ENCODE assay signal across 8 mouse cellular contexts in genomic region chr17:47887381-47888154, GRCm38 (mm10). TPM values are rescaled to one million over a fixed set of nuclear protein-coding genes. Genes with fewer than 3 reads are reported as not detected.
DNase-seq lines count a peak whose midpoint lies in the region; ATAC-seq and TF ChIP-seq lines count a peak whose summit lies in the region.

No protein-coding gene starts in this region.

- H3K27me3 ChIP-seq in ES-Bruce4 (ENCODE audit: control insufficient read depth, insufficient read depth, low read length, poor library complexity, severe bottlenecking): no peaks in the 10 kb centered on the region
- no peaks in the 10 kb centered on the region for H3K27me3 ChIP-seq in hindbrain, embryonic 11.5 days (ENCODE audit: control insufficient read depth, insufficient read depth, low read length)
- H3K27me3 ChIP-seq in midbrain, embryonic 10.5 days (ENCODE audit: low read depth, poor library complexity, severe bottlenecking): no peaks in the 10 kb centered on the region

- peak; percentile 91 for TF ChIP-seq EP300 in ES-Bruce4 (IDR thresholded peaks at IDR 0.05; ENCODE audit: insufficient read depth, low read depth, low read length)

- TF ChIP-seq POLR2A in ES-Bruce4 (IDR thresholded peaks at IDR 0.05; ENCODE audit: insufficient read depth, low read length): no peak

- peaks cover 7% of the 10 kb centered on the region; the same call in 1 of the 2 replicates for H3K36me3 ChIP-seq in ES-Bruce4 (ENCODE audit: control insufficient read depth, insufficient read depth, low read length, poor library complexity, severe bottlenecking)
- no peaks in the 10 kb centered on the region; the same call in 1 of the 2 replicates for H3K36me3 ChIP-seq in hindbrain, embryonic 11.5 days (ENCODE audit: control insufficient read depth, insufficient read depth, low read length)
- H3K36me3 ChIP-seq in midbrain, embryonic 10.5 days: peaks cover 73% of the 10 kb centered on the region

- TF ChIP-seq CTCF in ES-Bruce4 (IDR thresholded peaks at IDR 0.05; ENCODE audit: low read depth, low read length): no peak

- peaks cover 23% of the 10 kb centered on the region for H3K4me1 ChIP-seq in ES-Bruce4 (ENCODE audit: control insufficient read depth, insufficient read depth, low read length)
- H3K4me1 ChIP-seq in hindbrain, embryonic 11.5 days (replicated peaks; ENCODE audit: control insufficient read depth, insufficient read depth, low read length): peaks cover 15% of the 10 kb centered on the region
- H3K4me1 ChIP-seq in midbrain, embryonic 10.5 days: peaks cover 92% of the 10 kb centered on the region

- 0 out of 2 replicates have a peak overlapping the region, but pooled peaks have one; percentile 2 for H3K4me2 ChIP-seq in hindbrain, embryonic 11.5 days (replicated peaks; ENCODE audit: low read depth, low read length)

- H3K27ac ChIP-seq in ES-Bruce4 (ENCODE audit: insufficient read depth, low read length): peak overlapping the region; percentile 71
- peak overlapping the region; percentile 76 for H3K27ac ChIP-seq in hindbrain, embryonic 11.5 days (ENCODE audit: low read depth, low read length)
- peak overlapping the region; percentile 89 for H3K27ac ChIP-seq in midbrain, embryonic 10.5 days (replicated peaks)

- 0 out of 2 replicates have a peak overlapping the region, but pooled peaks have one; percentile 17 for H3K9ac ChIP-seq in ES-Bruce4 (ENCODE audit: low read depth, poor library complexity, severe bottlenecking)
- H3K9ac ChIP-seq in hindbrain, embryonic 11.5 days (ENCODE audit: low read depth, low read length): no peak overlapping the region; the same call in 1 of the 2 replicates

- peak; percentile 47 for DNase-seq in A20 (ENCODE audit: low read depth, low spot score)
- DNase-seq in hindbrain, embryonic 11.5 days (ENCODE audit: low spot score): peak; percentile 76
- DNase-seq in midbrain, embryonic 10.5 days (ENCODE audit: low spot score): peak; percentile 80
- DNase-seq in left cerebral cortex, adult 11 months (ENCODE audit: low spot score): no peak
- DNase-seq in right cerebral cortex, postnatal 25 days: no peak

- H3K4me3 ChIP-seq in ES-Bruce4 (ENCODE audit: low read depth, low read length): peak overlapping the region; percentile 4; the same call in 1 of the 2 replicates
- no peak overlapping the region for H3K4me3 ChIP-seq in hindbrain, embryonic 11.5 days (ENCODE audit: low read depth, low read length)
- H3K4me3 ChIP-seq in midbrain, embryonic 10.5 days: peak overlapping the region; percentile 34

- 9% methylated on average over 13 of the region's 13 CpGs for WGBS in hindbrain, embryonic 11.5 days
- 17% methylated on average over 13 of the region's 13 CpGs for WGBS in midbrain, embryonic 10.5 days

- peak; percentile 82 for ATAC-seq in hindbrain, embryonic 11.5 days (ENCODE audit: low FRiP score)
- ATAC-seq in monocyte, adult 5-6 weeks (replicated peaks; ENCODE audit: insufficient number of reproducible peaks, low FRiP score, low TSS enrichment, poor library complexity, severe bottlenecking): no peak
- ATAC-seq in activated CD4-positive, CD25-positive, alpha-beta regulatory T cell, adult 4 months: no peak

- no peaks in the 10 kb centered on the region for H3K9me3 ChIP-seq in ES-Bruce4 (replicated peaks; ENCODE audit: control insufficient read depth, insufficient read depth, low read length, poor library complexity, severe bottlenecking)
- no peaks in the 10 kb centered on the region for H3K9me3 ChIP-seq in hindbrain, embryonic 11.5 days (ENCODE audit: control insufficient read depth, low read length)
- no peaks in the 10 kb centered on the region for H3K9me3 ChIP-seq in midbrain, embryonic 10.5 days (replicated peaks)

RNA-seq across cellular contexts. Expression of gene Foxp4, which starts 36.9 kb away (rescaled TPM):
- polyA plus RNA-seq in ES-Bruce4 (2011; ENCODE audit: insufficient read depth, insufficient read length, low read depth, missing spikeins): 44.2 and 52.3 TPM in 2 replicates
- 23.9 and 28.4 TPM in 2 replicates for polyA plus RNA-seq in hindbrain, embryonic 11.5 days (2014; fragmentation: Nextera tagmentation; extraction: Ambion mirVana)
- 21.8 and 25.5 TPM in 2 replicates for polyA plus RNA-seq in midbrain, embryonic 10.5 days (2016; fragmentation: Nextera tagmentation; extraction: Ambion mirVana)
- total RNA-seq in monocyte, adult 5-6 weeks (2017): 3.1 to 10.1 TPM (median 9.1 TPM) in 3 replicates
- 1 to 10 TPM; 3.8 to 4.6 TPM for polyA plus RNA-seq in activated CD4-positive, CD25-positive, alpha-beta regulatory T cell, adult 4 months (2017; shearing (Covaris generic))

RNA-seq across cellular contexts. Expression of gene Mdfi, which starts 53.1 kb away (rescaled TPM):
- polyA plus RNA-seq in ES-Bruce4 (2011; ENCODE audit: insufficient read depth, insufficient read length, low read depth, missing spikeins): 22.3 and 27.9 TPM in 2 replicates
- 39.0 and 40.5 TPM in 2 replicates for polyA plus RNA-seq in hindbrain, embryonic 11.5 days (2014; fragmentation: Nextera tagmentation; extraction: Ambion mirVana)
- 10.6 and 12.9 TPM in 2 replicates for polyA plus RNA-seq in midbrain, embryonic 10.5 days (2016; fragmentation: Nextera tagmentation; extraction: Ambion mirVana)
- not detected in 3 replicates for total RNA-seq in monocyte, adult 5-6 weeks (2017)
- not detected for polyA plus RNA-seq in activated CD4-positive, CD25-positive, alpha-beta regulatory T cell, adult 4 months (2017; shearing (Covaris generic))

Comparison
In these comparisons a context has a peak if more than half of its experiments do, and no peak if none do; other contexts are left out.
1. DNase-seq: peak in A20 (single experiment), hindbrain, embryonic 11.5 days (single experiment) and midbrain, embryonic 10.5 days (single experiment); none in left cerebral cortex, adult 11 months (single experiment) and right cerebral cortex, postnatal 25 days (single experiment).
2. RNA of gene Mdfi, which starts 53.1 kb away (polyA plus RNA-seq): 39.0 to 40.5 TPM in hindbrain, embryonic 11.5 days, 22.3 to 27.9 TPM in ES-Bruce4 and 10.6 to 12.9 TPM in midbrain, embryonic 10.5 days; not detected in activated CD4-positive, CD25-positive, alpha-beta regulatory T cell, adult 4 months; every median in the first group is over 10 times any median in the second.
3. Peak in every context shown above with its lines, with median percentiles within 50 percentile points of each other: H3K27ac ChIP-seq.